Mouse (Mus musculus): ENCODE data around the gene Nmi. TPM values are rescaled to one million over a fixed set of nuclear protein-coding genes. Genes with fewer than 3 reads are reported as not detected.

Nmi gene
- polyA plus RNA-seq, 1 experiment = 6.4 TPM

DNA sequence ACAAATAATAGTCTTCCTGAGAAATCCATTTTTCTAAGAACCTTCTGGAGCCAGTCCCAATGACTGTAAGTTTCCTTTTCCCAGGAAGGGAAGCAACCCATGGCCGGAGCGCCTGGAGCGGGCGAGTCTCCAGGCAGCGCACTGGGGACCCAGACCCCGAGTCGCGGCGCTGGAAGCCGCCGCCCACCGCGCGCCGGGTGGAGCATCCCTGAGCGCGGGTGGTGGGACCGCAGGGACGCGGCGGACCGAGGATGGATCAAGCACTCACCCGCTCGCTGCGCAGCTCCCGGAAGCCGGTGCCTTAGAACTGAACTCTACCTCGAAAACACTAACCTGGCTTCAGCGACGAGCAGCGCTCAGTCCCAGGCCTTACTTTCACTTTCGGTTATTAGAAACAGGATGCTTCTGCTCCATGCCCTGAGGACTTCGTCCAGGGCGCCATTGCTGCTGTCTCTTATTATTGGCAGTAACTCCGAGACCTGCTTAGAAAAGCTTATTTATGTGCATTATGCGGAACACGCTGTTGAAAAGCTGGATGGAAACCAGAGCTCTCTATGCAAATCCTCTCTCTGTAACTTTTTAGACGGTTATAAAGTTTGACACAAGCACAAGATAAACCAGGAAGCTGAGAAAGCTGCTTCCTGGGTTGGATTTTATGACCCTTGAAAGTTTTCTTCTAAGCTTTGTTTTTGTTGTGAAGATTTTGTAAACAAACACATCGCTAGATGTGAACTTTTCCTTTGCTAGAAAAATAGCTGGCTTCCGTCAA, 469 bp downstream of the Nmi start:
- no peak for TF ChIP-seq CTCF (conservative IDR thresholded peaks at IDR 0.05; ENCODE audit: insufficient read depth, insufficient read length, low read depth, low read length)
- TF ChIP-seq POLR2A (IDR thresholded peaks at IDR 0.05; ENCODE audit: low read depth, low read length) = peak; percentile 15
- Histone ChIP-seq H3K27me3 (replicated peaks; ENCODE audit: control insufficient read depth, insufficient read depth, low read length) (no peaks in the 10 kb centered on the region), H3K4me1 (ENCODE audit: control insufficient read depth, insufficient read depth, low read length) (peaks cover 5% of the 10 kb centered on the region), H3K4me3 (ENCODE audit: insufficient read depth, low read depth, low read length) (peak overlapping the region; percentile 65), H3K27ac (ENCODE audit: insufficient read depth, low read depth, low read length) (peak overlapping the region; percentile 77), H3K36me3 (ENCODE audit: control insufficient read depth, insufficient read depth, low read length) (no peaks in the 10 kb centered on the region)
- peak; percentile 75 for DNase-seq
- under 1% methylated on average over 40 of the region's 40 CpGs for WGBS

GRCm38 (mm10) chr2:51972142-51972541, 1.2 kb downstream of the Nmi start:
- Histone ChIP-seq H3K4me1 (ENCODE audit: control insufficient read depth, insufficient read depth, low read length) (peaks cover 5% of the 10 kb centered on the region), H3K4me3 (ENCODE audit: insufficient read depth, low read depth, low read length) (peak overlapping the region; percentile 60), H3K27ac (ENCODE audit: insufficient read depth, low read depth, low read length) (peak overlapping the region; percentile 77), H3K36me3 (ENCODE audit: control insufficient read depth, insufficient read depth, low read length) (no peaks in the 10 kb centered on the region), H3K27me3 (replicated peaks; ENCODE audit: control insufficient read depth, insufficient read depth, low read length) (no peaks in the 10 kb centered on the region)
- 9% methylated on average over 5 of the region's 5 CpGs for WGBS
- TF ChIP-seq POLR2A (IDR thresholded peaks at IDR 0.05; ENCODE audit: low read depth, low read length) (no peak), CTCF (conservative IDR thresholded peaks at IDR 0.05; ENCODE audit: insufficient read depth, insufficient read length, low read depth, low read length) (no peak)
- peak; percentile 63 for DNase-seq

GRCm38 (mm10) chr2:51970897-51971296, 2.4 kb downstream of the Nmi start:
- 82% methylated on average over 4 of the region's 4 CpGs for WGBS
- no peak overlapping the region for H3K27ac ChIP-seq (ENCODE audit: insufficient read depth, low read depth, low read length)
- peaks cover 5% of the 10 kb centered on the region for H3K4me1 ChIP-seq (ENCODE audit: control insufficient read depth, insufficient read depth, low read length)
- H3K27me3 ChIP-seq (replicated peaks; ENCODE audit: control insufficient read depth, insufficient read depth, low read length) = no peaks in the 10 kb centered on the region
- peak; percentile 68 for DNase-seq
- TF ChIP-seq CTCF (conservative IDR thresholded peaks at IDR 0.05; ENCODE audit: insufficient read depth, insufficient read length, low read depth, low read length) = no peak
- TF ChIP-seq POLR2A (IDR thresholded peaks at IDR 0.05; ENCODE audit: low read depth, low read length) = no peak
- H3K36me3 ChIP-seq (ENCODE audit: control insufficient read depth, insufficient read depth, low read length) = no peaks in the 10 kb centered on the region
- H3K4me3 ChIP-seq (ENCODE audit: insufficient read depth, low read depth, low read length) = no peak overlapping the region

- Histone ChIP-seq H3K36me3 (ENCODE audit: control insufficient read depth, insufficient read depth, low read length) (no peaks in the 10 kb centered on the region), H3K27me3 (replicated peaks; ENCODE audit: control insufficient read depth, insufficient read depth, low read length) (no peaks in the 10 kb centered on the region), H3K4me1 (ENCODE audit: control insufficient read depth, insufficient read depth, low read length) (peaks cover 5% of the 10 kb centered on the region), H3K4me3 (ENCODE audit: insufficient read depth, low read depth, low read length) (no peak overlapping the region), H3K27ac (ENCODE audit: insufficient read depth, low read depth, low read length) (no peak overlapping the region)
- 97% methylated on average over 3 of the region's 3 CpGs for WGBS
- TF ChIP-seq POLR2A (IDR thresholded peaks at IDR 0.05; ENCODE audit: low read depth, low read length) = no peak
- no peak for TF ChIP-seq CTCF (conservative IDR thresholded peaks at IDR 0.05; ENCODE audit: insufficient read depth, insufficient read length, low read depth, low read length)
- DNase-seq = no peak
Observed at GRCm38 (mm10) chr2:51967288-51967687, 6.0 kb downstream of the Nmi start.

- H3K27me3 ChIP-seq (replicated peaks; ENCODE audit: control insufficient read depth, insufficient read depth, low read length) = no peaks in the 10 kb centered on the region
- no peak overlapping the region for H3K27ac ChIP-seq (ENCODE audit: insufficient read depth, low read depth, low read length)
- 90% methylated on average over 7 of the region's 7 CpGs for WGBS
- DNase-seq = no peak
- H3K36me3 ChIP-seq (ENCODE audit: control insufficient read depth, insufficient read depth, low read length) = peaks cover 6% of the 10 kb centered on the region; the same call in 1 of the 2 replicates
- TF ChIP-seq POLR2A (IDR thresholded peaks at IDR 0.05; ENCODE audit: low read depth, low read length) (no peak), CTCF (conservative IDR thresholded peaks at IDR 0.05; ENCODE audit: insufficient read depth, insufficient read length, low read depth, low read length) (no peak)
- H3K4me3 ChIP-seq (ENCODE audit: insufficient read depth, low read depth, low read length) = no peak overlapping the region
- H3K4me1 ChIP-seq (ENCODE audit: control insufficient read depth, insufficient read depth, low read length) = no peaks in the 10 kb centered on the region
Observed at GRCm38 (mm10) chr2:51953648-51954204, 19.6 kb downstream of the Nmi start.

GRCm38 (mm10) chr2:51950876-51951275, 22.4 kb downstream of the Nmi start:
- no peak overlapping the region for H3K4me3 ChIP-seq (ENCODE audit: insufficient read depth, low read depth, low read length)

GRCm38 (mm10) chr2:51948105-51948830, 25.0 kb downstream of the Nmi start:
- H3K36me3 ChIP-seq (ENCODE audit: control insufficient read depth, insufficient read depth, low read length) = peaks cover 6% of the 10 kb centered on the region
- no peak for DNase-seq
- H3K27me3 ChIP-seq (replicated peaks; ENCODE audit: control insufficient read depth, insufficient read depth, low read length) = no peaks in the 10 kb centered on the region
- no peaks in the 10 kb centered on the region for H3K4me1 ChIP-seq (ENCODE audit: control insufficient read depth, insufficient read depth, low read length)
- 83% methylated on average over 6 of the region's 6 CpGs for WGBS
- no peak for TF ChIP-seq POLR2A (IDR thresholded peaks at IDR 0.05; ENCODE audit: low read depth, low read length)
- TF ChIP-seq CTCF (conservative IDR thresholded peaks at IDR 0.05; ENCODE audit: insufficient read depth, insufficient read length, low read depth, low read length) = no peak
- no peak overlapping the region for H3K4me3 ChIP-seq (ENCODE audit: insufficient read depth, low read depth, low read length)
- H3K27ac ChIP-seq (ENCODE audit: insufficient read depth, low read depth, low read length) = no peak overlapping the region

More at GRCm38 (mm10) chr2:51950876-51951275, 22.4 kb downstream of the Nmi start:
- peaks cover 6% of the 10 kb centered on the region for H3K36me3 ChIP-seq (ENCODE audit: control insufficient read depth, insufficient read depth, low read length)
- no peaks in the 10 kb centered on the region for H3K27me3 ChIP-seq (replicated peaks; ENCODE audit: control insufficient read depth, insufficient read depth, low read length)
- 48% methylated on average over 1 of the region's 1 CpGs for WGBS
- DNase-seq = no peak
- no peak overlapping the region for H3K27ac ChIP-seq (ENCODE audit: insufficient read depth, low read depth, low read length)
- TF ChIP-seq POLR2A (IDR thresholded peaks at IDR 0.05; ENCODE audit: low read depth, low read length) (no peak), CTCF (conservative IDR thresholded peaks at IDR 0.05; ENCODE audit: insufficient read depth, insufficient read length, low read depth, low read length) (no peak)
- no peaks in the 10 kb centered on the region for H3K4me1 ChIP-seq (ENCODE audit: control insufficient read depth, insufficient read depth, low read length)
